Mouse (Mus musculus): Measurements from ENCODE around the gene Fcho2.

Gene Fcho2

GRCm38 (mm10) chr13:98679230-98679629 lies 136.0 kb downstream of the Fcho2 start:
- DNase-seq (ENCODE audit: low read depth, low spot score): no peak

- no peak for DNase-seq (ENCODE audit: low read depth, low spot score)
These were observed 141.3 kb downstream of the Fcho2 start for GRCm38 (mm10) chr13:98673922-98674321.

Data from CD4-positive, CD25-positive, alpha-beta regulatory T cell, adult 2 months (primary cell).